Mouse (Mus musculus) midbrain, postnatal 0 days (tissue): ENCODE data around the gene Gm12258. TPM values are rescaled to one million over a fixed set of nuclear protein-coding genes. Genes with fewer than 3 reads are reported as not detected.

Source experiments
- ATAC-seq: fragments of 200-750 bp; cut with Nextera tagmentation; 2 replicates; pipeline ENCODE4 v1.8.0; 2017; ENCODE audit warnings: moderate number of reproducible peaks, mild to moderate bottlenecking, moderate TSS enrichment, moderate library complexity; ENCODE audit not compliant: low FRiP score
- DNase-seq: peaks from one replicate; pipeline ENCODE4 v3.0.0-alpha.2; 2015; ENCODE audit warnings: low spot score
- H3K27ac ChIP-seq: fragments of 300-500 bp; sonication (generic); 2 replicates; pipeline ENCODE4 v1.5.1; 2014; ENCODE audit warnings: low read depth, mild to moderate bottlenecking, low read length, mixed read lengths
- H3K27me3 ChIP-seq: fragments of 300-500 bp; sonication (generic); 2 replicates; pipeline ENCODE4 v1.6.1; 2014; ENCODE audit warnings: low read length, control low read depth, mixed read lengths; ENCODE audit not compliant: insufficient read depth
- H3K36me3 ChIP-seq: fragments of 300-500 bp; sonication (generic); 2 replicates; pipeline ENCODE4 v1.6.1; 2014; ENCODE audit warnings: low read length, control low read depth, mixed read lengths; ENCODE audit not compliant: insufficient read depth
- H3K4me1 ChIP-seq: fragments of 300-500 bp; sonication (generic); 2 replicates; pipeline ENCODE4 v1.6.1; 2014; ENCODE audit warnings: mild to moderate bottlenecking, control low read depth, antibody characterized with exemption, low read length, mixed read lengths; ENCODE audit not compliant: insufficient read depth
- H3K4me2 ChIP-seq: fragments of 300-500 bp; sonication (generic); 2 replicates; pipeline ENCODE4 v1.6.1; 2014; ENCODE audit warnings: low read depth, mild to moderate bottlenecking, low read length, mixed read lengths; ENCODE audit not compliant: poor library complexity, severe bottlenecking
- H3K4me3 ChIP-seq: fragments of 300-500 bp; sonication (generic); 2 replicates; pipeline ENCODE4 v1.5.1; 2014; ENCODE audit warnings: low read depth, mild to moderate bottlenecking, low read length, moderate library complexity
- H3K9ac ChIP-seq: fragments of 300-500 bp; sonication (generic); replicated peaks from 2 replicates; pipeline ENCODE4 v1.6.1; 2014; ENCODE audit warnings: mild to moderate bottlenecking, low read length, moderate library complexity, mixed read lengths; ENCODE audit not compliant: poor library complexity, severe bottlenecking
- H3K9me3 ChIP-seq: fragments of 300-500 bp; sonication (generic); 2 replicates; pipeline ENCODE4 v1.6.1; 2016; ENCODE audit warnings: low read length, control low read depth
- CTCF ChIP-seq: IDR thresholded peaks from 2 replicates; pipeline ENCODE4 v1.5.1; 2016; ENCODE audit warnings: antibody characterized with exemption, mild to moderate bottlenecking
- WGBS: fragments of 180-500 bp; shearing (Covaris S2); extraction: QIAGEN DNeasy Blood & Tissue Kit; methylation state at CpG from one replicate; pipeline ENCODE4 v1.1.7; 2014; 5-methylcytosine and 5-hydroxymethylcytosine counted together
- polyA plus RNA-seq: library from polyadenylated mRNA; unstranded; fragments of >200 nt; fragmentation: Nextera tagmentation; extraction: Ambion mirVana; gene quantifications from 2 replicates; pipeline ENCODE4 v1.2.1, GENCODE M21; 2015
- total RNA-seq: library from RNA; depleted of rRNA; stranded (reverse); fragments of >200 nt; gene quantifications from 2 replicates; pipeline ENCODE4 v1.2.3, GENCODE M21; 2014; rRNA removed

Gene Gm12258
- total and polyA plus RNA-seq, 2 experiments from 2014 or later, result 10.5 to 13.6 TPM

DNA sequence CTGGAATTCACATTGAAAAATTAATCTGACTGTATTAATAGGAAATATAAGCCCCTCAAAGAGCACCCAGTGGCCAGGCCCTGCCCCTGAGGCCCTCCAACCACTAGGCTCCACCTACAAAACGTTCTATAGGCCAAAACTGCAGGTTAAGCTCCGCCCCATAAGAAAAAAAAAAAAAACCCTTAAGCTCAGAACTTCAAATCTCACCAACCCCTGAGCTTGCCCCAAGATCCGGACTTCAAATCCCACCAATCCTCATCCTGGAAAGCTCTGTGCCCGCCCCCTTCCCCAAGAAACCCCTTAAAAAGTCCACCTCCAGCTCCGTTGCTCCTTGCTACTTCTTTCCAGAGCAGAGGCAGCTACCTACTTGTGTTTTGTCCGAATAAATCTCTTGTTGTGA lies 57.9 kb downstream of the Gm12258 start:
- no peaks in the 10 kb centered on the region for H3K27me3 ChIP-seq
- 45% methylated on average over 6 of the region's 6 CpGs for WGBS
- no peaks in the 10 kb centered on the region for H3K9me3 ChIP-seq
- no peak overlapping the region for H3K9ac ChIP-seq
- no peak overlapping the region for H3K4me3 ChIP-seq
- H3K27ac ChIP-seq, result no peak overlapping the region
- ATAC-seq, result no peak
- no peak overlapping the region for H3K4me2 ChIP-seq
- H3K4me1 ChIP-seq, result peaks cover 3% of the 10 kb centered on the region; the same call in 1 of the 2 replicates
- H3K36me3 ChIP-seq, result peaks cover 17% of the 10 kb centered on the region; the same call in 1 of the 2 replicates
- peak; percentile 63 for DNase-seq
- TF ChIP-seq CTCF, result no peak

Other genes with a start within 250 kb of the Gm12258 start
- not detected in 2 replicates for gene 2210407C18Rik, start 231.1 kb upstream of the Gm12258 start, total RNA-seq
- not detected in 2 replicates for gene 2210407C18Rik, start 231.1 kb upstream of the Gm12258 start, polyA plus RNA-seq
- gene Olfr323, start 216.7 kb upstream of the Gm12258 start, total RNA-seq, result 0.16 TPM in 1 of 2 replicates, not detected in the other
- gene Olfr323, start 216.7 kb upstream of the Gm12258 start, polyA plus RNA-seq, result not detected in 2 replicates
- 0.22 and 0.76 TPM in 2 replicates for gene Trim58, start 206.7 kb upstream of the Gm12258 start, total RNA-seq
- gene Trim58, start 206.7 kb upstream of the Gm12258 start, polyA plus RNA-seq, result 0.20 and 0.38 TPM in 2 replicates
- not detected in 2 replicates for gene Olfr322, start 188.4 kb upstream of the Gm12258 start, total RNA-seq
- not detected in 2 replicates for gene Olfr322, start 188.4 kb upstream of the Gm12258 start, polyA plus RNA-seq
- not detected in 2 replicates for gene Olfr320, start 166.1 kb upstream of the Gm12258 start, total RNA-seq
- not detected in 2 replicates for gene Olfr320, start 166.1 kb upstream of the Gm12258 start, polyA plus RNA-seq
- gene Olfr319, start 148.0 kb upstream of the Gm12258 start, total RNA-seq, result not detected in 2 replicates
- gene Olfr319, start 148.0 kb upstream of the Gm12258 start, polyA plus RNA-seq, result not detected in 2 replicates
- gene Olfr318, start 123.1 kb upstream of the Gm12258 start, total RNA-seq, result not detected in 2 replicates
- gene Olfr318, start 123.1 kb upstream of the Gm12258 start, polyA plus RNA-seq, result not detected in 2 replicates
- 0.11 and 0.14 TPM in 2 replicates for gene Olfr317, start 107.9 kb upstream of the Gm12258 start, total RNA-seq
- gene Olfr317, start 107.9 kb upstream of the Gm12258 start, polyA plus RNA-seq, result 0.12 and 0.15 TPM in 2 replicates
- gene Olfr316, start 94.4 kb upstream of the Gm12258 start, total RNA-seq, result not detected in 2 replicates
- gene Olfr316, start 94.4 kb upstream of the Gm12258 start, polyA plus RNA-seq, result not detected in 2 replicates
- gene Olfr315, start 74.0 kb upstream of the Gm12258 start, total RNA-seq, result not detected in 2 replicates
- gene Olfr315, start 74.0 kb upstream of the Gm12258 start, polyA plus RNA-seq, result not detected in 2 replicates
- not detected in 2 replicates for gene Olfr314, start 64.2 kb upstream of the Gm12258 start, total RNA-seq
- gene Olfr314, start 64.2 kb upstream of the Gm12258 start, polyA plus RNA-seq, result not detected in 2 replicates
- gene Fam183b, start 45.2 kb upstream of the Gm12258 start, total RNA-seq, result 2.6 and 3.1 TPM in 2 replicates
- gene Fam183b, start 45.2 kb upstream of the Gm12258 start, polyA plus RNA-seq, result 17.3 and 17.7 TPM in 2 replicates
- gene Olfr313, start 32.2 kb upstream of the Gm12258 start, total RNA-seq, result not detected in 2 replicates
- gene Olfr313, start 32.2 kb upstream of the Gm12258 start, polyA plus RNA-seq, result not detected in 2 replicates
- not detected in 2 replicates for gene Olfr312, start 17.9 kb upstream of the Gm12258 start, total RNA-seq
- gene Olfr312, start 17.9 kb upstream of the Gm12258 start, polyA plus RNA-seq, result not detected in 2 replicates
- gene Olfr311, start 7.9 kb upstream of the Gm12258 start, total RNA-seq, result not detected in 2 replicates
- gene Olfr311, start 7.9 kb upstream of the Gm12258 start, polyA plus RNA-seq, result not detected in 2 replicates
- 10.1 and 14.9 TPM in 2 replicates for gene 2810021J22Rik, start 20.1 kb downstream of the Gm12258 start, total RNA-seq
- gene 2810021J22Rik, start 20.1 kb downstream of the Gm12258 start, polyA plus RNA-seq, result 6.8 and 7.4 TPM in 2 replicates
- 9.1 and 9.5 TPM in 2 replicates for gene Zfp39, start 57.1 kb downstream of the Gm12258 start, total RNA-seq
- gene Zfp39, start 57.1 kb downstream of the Gm12258 start, polyA plus RNA-seq, result 5.3 and 7.5 TPM in 2 replicates
- gene Btnl10, start 70.8 kb downstream of the Gm12258 start, total RNA-seq, result 0.16 and 0.24 TPM in 2 replicates
- not detected in 2 replicates for gene Btnl10, start 70.8 kb downstream of the Gm12258 start, polyA plus RNA-seq
- gene Rnf187, start 91.8 kb downstream of the Gm12258 start, total RNA-seq, result 925 and 964 TPM in 2 replicates
- 700 and 703 TPM in 2 replicates for gene Rnf187, start 91.8 kb downstream of the Gm12258 start, polyA plus RNA-seq
- 552 and 1,117 TPM in 2 replicates for gene Hist3h2ba, start 101.8 kb downstream of the Gm12258 start, total RNA-seq
- gene Hist3h2ba, start 101.8 kb downstream of the Gm12258 start, polyA plus RNA-seq, result 114 and 126 TPM in 2 replicates
- gene Hist3h2a, start 107.5 kb downstream of the Gm12258 start, total RNA-seq, result 163 and 242 TPM in 2 replicates
- gene Hist3h2a, start 107.5 kb downstream of the Gm12258 start, polyA plus RNA-seq, result 42.0 and 46.2 TPM in 2 replicates
- gene Trim17, start 107.5 kb downstream of the Gm12258 start, total RNA-seq, result 2.2 and 6.2 TPM in 2 replicates
- 0.67 and 0.72 TPM in 2 replicates for gene Trim17, start 107.5 kb downstream of the Gm12258 start, polyA plus RNA-seq
- 23.7 and 27.8 TPM in 2 replicates for gene Trim11, start 130.9 kb downstream of the Gm12258 start, total RNA-seq
- 15.2 and 16.5 TPM in 2 replicates for gene Trim11, start 130.9 kb downstream of the Gm12258 start, polyA plus RNA-seq